Mouse (Mus musculus) lung, postnatal 4 days (tissue): ENCODE data around the gene Slit3.

Experiments used
- DNase-seq, 2 experiments: peaks; one replicate each; pipeline ENCODE4 v3.0.0; 2021

The Slit3 gene

GRCm38 (mm10) chr11:35364469-35364868, 243.4 kb downstream of the Slit3 start:
- DNase-seq = no peak

- no peak for DNase-seq
Observed at GRCm38 (mm10) chr11:35365510-35365931, 244.5 kb downstream of the Slit3 start.

GRCm38 (mm10) chr11:35366611-35367010, 245.6 kb downstream of the Slit3 start:
- peak; percentile 13 to 78 for DNase-seq

- no peak for DNase-seq
Observed at GRCm38 (mm10) chr11:35367248-35367647, 246.2 kb downstream of the Slit3 start.

- DNase-seq = no peak
Observed at GRCm38 (mm10) chr11:35369964-35370363, 248.9 kb downstream of the Slit3 start.

- no peak for DNase-seq
Observed at GRCm38 (mm10) chr11:35370705-35371104, 249.7 kb downstream of the Slit3 start.

- no peak for DNase-seq
Observed at GRCm38 (mm10) chr11:35372410-35372809, 251.4 kb downstream of the Slit3 start.

GRCm38 (mm10) chr11:35375072-35375471, 254.0 kb downstream of the Slit3 start:
- DNase-seq = no peak

- DNase-seq = no peak
Observed at GRCm38 (mm10) chr11:35378802-35379201, 257.8 kb downstream of the Slit3 start.

GRCm38 (mm10) chr11:35379407-35379806, 258.4 kb downstream of the Slit3 start:
- DNase-seq = no peak

- no peak for DNase-seq
Observed at GRCm38 (mm10) chr11:35380766-35381165, 259.7 kb downstream of the Slit3 start.

- no peak for DNase-seq
Observed at GRCm38 (mm10) chr11:35385444-35385843, 264.4 kb downstream of the Slit3 start.

GRCm38 (mm10) chr11:35387826-35388225, 266.8 kb downstream of the Slit3 start:
- DNase-seq = peak in 1 of 2 experiments; percentile 27

- DNase-seq = no peak
Observed at GRCm38 (mm10) chr11:35388471-35388870, 267.4 kb downstream of the Slit3 start.

GRCm38 (mm10) chr11:35389341-35389740, 268.3 kb downstream of the Slit3 start:
- no peak for DNase-seq

- DNase-seq = no peak
Observed at GRCm38 (mm10) chr11:35389780-35390435, 268.9 kb downstream of the Slit3 start.

GRCm38 (mm10) chr11:35393815-35394214, 272.8 kb downstream of the Slit3 start:
- no peak for DNase-seq

- peak; percentile 20 to 41 for DNase-seq
Observed at GRCm38 (mm10) chr11:35395376-35395775, 274.4 kb downstream of the Slit3 start.

- no peak for DNase-seq
Observed at GRCm38 (mm10) chr11:35398353-35398752, 277.3 kb downstream of the Slit3 start.

GRCm38 (mm10) chr11:35403516-35403915, 282.5 kb downstream of the Slit3 start:
- DNase-seq = no peak

GRCm38 (mm10) chr11:35406045-35406444, 285.0 kb downstream of the Slit3 start:
- DNase-seq = no peak

- peak; percentile 37 to 58 for DNase-seq
Observed at GRCm38 (mm10) chr11:35406522-35406921, 285.5 kb downstream of the Slit3 start.

- peak; percentile 68 to 78 for DNase-seq
Observed at GRCm38 (mm10) chr11:35407341-35408154, 286.5 kb downstream of the Slit3 start.

GRCm38 (mm10) chr11:35410431-35410830, 289.4 kb downstream of the Slit3 start:
- no peak for DNase-seq
